8 mouse cellular contexts compared by ENCODE assay signal in genomic region chr5:111228302-111229040, GRCm38 (mm10).
A peak's percentile ranks its signal among the peaks of the same experiment; 100 is the strongest.
DNase-seq lines count a peak whose midpoint lies in the region; ATAC-seq and TF ChIP-seq lines count a peak whose summit lies in the region.

No protein-coding gene starts in this region.

- H3K4me1 ChIP-seq in heart, adult 2 months (ENCODE audit: control insufficient read depth, insufficient read depth, low read length), result peaks cover 17% of the 10 kb centered on the region
- H3K4me1 ChIP-seq in kidney, adult 2 months (ENCODE audit: control insufficient read depth, insufficient read depth, low read length), result peaks cover 9% of the 10 kb centered on the region
- peaks cover 29% of the 10 kb centered on the region for H3K4me1 ChIP-seq in lung, embryonic 14.5 days (ENCODE audit: insufficient read depth)

- no peaks in the 10 kb centered on the region for H3K9me3 ChIP-seq in lung, embryonic 14.5 days (ENCODE audit: low read depth, low read length)

- H3K79me2 ChIP-seq in heart, adult 2 months (replicated peaks; ENCODE audit: control insufficient read depth, insufficient read depth, low read length), result no peaks in the 10 kb centered on the region

- H3K27ac ChIP-seq in heart, adult 2 months, result peak overlapping the region; percentile 45
- H3K27ac ChIP-seq in kidney, adult 2 months (ENCODE audit: insufficient read depth, low read depth, low read length), result peak overlapping the region; percentile 49
- peak overlapping the region; percentile 83 for H3K27ac ChIP-seq in lung, embryonic 14.5 days (ENCODE audit: low read depth)

- no peak for TF ChIP-seq CTCF in heart, adult 2 months (IDR thresholded peaks at IDR 0.05)
- TF ChIP-seq CTCF in kidney, adult 2 months (conservative IDR thresholded peaks at IDR 0.05; ENCODE audit: insufficient read depth, insufficient read length, low read depth, low read length), result no peak
- TF ChIP-seq CTCF in lung, embryonic 14.5 days (IDR thresholded peaks at IDR 0.05; ENCODE audit: low read depth), result no peak

- 32% methylated on average over 14 of the region's 14 CpGs for WGBS in heart, adult 2 months
- WGBS in kidney, adult 2 months, result 20% methylated on average over 14 of the region's 14 CpGs
- WGBS in lung, embryonic 14.5 days, result 23% methylated on average over 14 of the region's 14 CpGs

- H3K27me3 ChIP-seq in heart, adult 2 months (ENCODE audit: control insufficient read depth, insufficient read depth, low read length), result no peaks in the 10 kb centered on the region
- H3K27me3 ChIP-seq in kidney, adult 2 months (replicated peaks; ENCODE audit: control insufficient read depth, insufficient read depth, low read length), result no peaks in the 10 kb centered on the region
- H3K27me3 ChIP-seq in lung, embryonic 14.5 days (ENCODE audit: insufficient read depth, low read length), result no peaks in the 10 kb centered on the region

- H3K4me3 ChIP-seq in heart, adult 2 months, result no peak overlapping the region
- H3K4me3 ChIP-seq in kidney, adult 2 months (ENCODE audit: insufficient read depth, low read depth, low read length), result no peak overlapping the region
- no peak overlapping the region for H3K4me3 ChIP-seq in lung, embryonic 14.5 days (ENCODE audit: low read depth, low read length)

- H3K4me2 ChIP-seq in lung, embryonic 14.5 days, result 0 out of 2 replicates have a peak overlapping the region, but pooled peaks have one; percentile 31

- peaks cover 3% of the 10 kb centered on the region; the same call in 1 of the 2 replicates for H3K36me3 ChIP-seq in heart, adult 2 months (ENCODE audit: control insufficient read depth, insufficient read depth, low read length)
- no peaks in the 10 kb centered on the region for H3K36me3 ChIP-seq in kidney, adult 2 months (ENCODE audit: control insufficient read depth, insufficient read depth, low read length)
- H3K36me3 ChIP-seq in lung, embryonic 14.5 days (ENCODE audit: insufficient read depth), result peaks cover 44% of the 10 kb centered on the region

- intact Hi-C loops in heart, adult 2 months (cut with DNase I), result no loop called here

- peak; percentile 98 for DNase-seq in 3T3-L1 (ENCODE audit: low read depth, low spot score)
- peak; percentile 75 for DNase-seq in adrenal gland, postnatal 10 days
- peak in 1 of 2 experiments; percentile 57 for DNase-seq in heart, adult 2 months
- DNase-seq in kidney, adult 2 months, result peak; percentile 54
- peak; percentile 91 for DNase-seq in lung, embryonic 14.5 days
- DNase-seq in right cerebral cortex, postnatal 25 days, result peak; percentile 59
- no peak for DNase-seq in thymus, postnatal 0 days (ENCODE audit: low spot score)
- no peak for DNase-seq in testis, postnatal 10 days (ENCODE audit: low spot score)

- TF ChIP-seq POLR2A in heart, adult 2 months (IDR thresholded peaks at IDR 0.05; ENCODE audit: insufficient read depth, low read depth, low read length), result no peak
- no peak for TF ChIP-seq POLR2A in kidney, adult 2 months (IDR thresholded peaks at IDR 0.05; ENCODE audit: low read depth, low read length)

- no peak overlapping the region for H3K9ac ChIP-seq in heart, adult 2 months (ENCODE audit: low read depth, low read length)
- no peak overlapping the region for H3K9ac ChIP-seq in lung, embryonic 14.5 days

- TF ChIP-seq EP300 in heart, adult 2 months (IDR thresholded peaks at IDR 0.05; ENCODE audit: insufficient read depth, low read depth, low read length), result no peak

- ATAC-seq in lung, embryonic 14.5 days (ENCODE audit: insufficient read depth), result peak; percentile 83

Comparison
In these comparisons a context has a peak if more than half of its experiments do, and no peak if none do; other contexts are left out.
1. DNase-seq: peak in 3T3-L1 (single experiment), adrenal gland, postnatal 10 days (single experiment), kidney, adult 2 months (single experiment), lung, embryonic 14.5 days (single experiment) and right cerebral cortex, postnatal 25 days (single experiment); none in thymus, postnatal 0 days (single experiment) and testis, postnatal 10 days (single experiment).
2. Peak in every context shown above with its lines, with median percentiles within 50 percentile points of each other: H3K27ac ChIP-seq.